Mouse (Mus musculus) adrenal gland, postnatal 25 days (tissue): ENCODE measurements around the gene Siglecg. TPM values are rescaled to one million over a fixed set of nuclear protein-coding genes. Genes with fewer than 3 reads are reported as not detected.

ENCODE experiments used
- DNase-seq: peaks from one replicate; pipeline ENCODE4 v3.0.0; 2021; ENCODE audit warnings: mixed read lengths
- microRNA-seq, 2 experiments: library from miRNA; unstranded; fragments of <30 nt; microRNA quantifications; one replicate each; pipeline ENCODE4 v1.2.0; 2021
- total RNA-seq: library from RNA; stranded (reverse); gene quantifications from 2 replicates; pipeline ENCODE4 v1.2.3, GENCODE M21; 2021

Siglecg gene
- total RNA-seq, 1 experiment from 2014 or later = 0.09 TPM

DNA sequence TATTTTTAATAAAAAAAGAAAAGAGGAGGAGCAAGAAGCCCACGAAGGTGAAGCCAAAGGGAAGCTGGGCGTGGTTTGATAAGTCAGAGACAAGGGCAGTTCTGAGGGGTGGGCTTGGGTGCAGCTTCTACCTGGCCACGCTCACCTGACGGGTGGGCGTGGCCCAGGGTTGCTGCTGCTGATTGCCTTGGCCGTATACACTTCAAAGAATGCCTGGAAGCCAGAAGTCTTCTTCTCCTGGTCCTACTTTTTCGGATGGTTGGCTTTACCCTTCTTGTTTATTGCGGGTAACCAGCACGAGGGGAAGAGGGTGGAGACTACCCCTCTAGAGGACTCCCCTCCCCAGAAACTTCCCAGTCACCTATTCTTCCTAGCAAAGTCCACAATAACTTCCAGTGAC lies 34.7 kb downstream of the Siglecg start:
- no peak for DNase-seq

DNA sequence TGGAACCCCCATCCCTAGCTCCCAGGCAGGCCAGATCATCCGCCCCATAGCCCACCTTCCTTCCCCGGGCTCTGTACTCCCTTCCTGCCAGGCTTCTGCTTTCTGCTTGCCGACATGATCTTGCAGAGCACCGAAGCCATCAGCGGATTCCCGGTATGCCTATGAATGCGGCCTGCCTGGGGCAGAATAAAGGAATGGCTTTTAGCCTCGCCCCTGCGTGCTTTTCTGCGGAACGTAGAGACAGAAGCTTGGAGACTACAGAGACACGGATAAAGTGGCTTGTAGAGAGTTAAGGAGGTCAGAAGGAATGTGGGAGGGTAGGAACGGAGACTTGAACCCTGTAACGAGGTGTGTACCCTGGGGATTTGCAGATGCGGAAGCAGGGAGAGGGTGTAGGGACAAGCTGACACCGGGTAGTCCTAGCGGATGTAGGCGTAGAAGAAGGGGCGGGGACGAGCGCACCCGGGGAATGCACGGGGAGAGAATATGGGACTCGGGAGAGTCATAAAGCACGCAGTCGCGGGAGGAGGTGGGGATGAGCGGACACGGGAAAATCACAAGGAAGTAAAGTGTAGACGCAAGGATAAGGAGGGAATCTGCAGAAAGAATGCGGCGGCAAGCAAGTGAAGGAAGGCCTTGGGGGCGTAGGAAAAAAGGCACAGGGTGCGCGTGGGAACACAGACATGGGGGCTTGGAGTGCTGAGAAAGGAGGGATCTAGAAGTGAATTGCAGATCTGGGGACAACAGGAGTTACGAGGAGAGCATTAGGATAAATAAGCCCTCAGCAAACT lies 35.3 kb downstream of the Siglecg start:
- peak; percentile 83 for DNase-seq

DNA sequence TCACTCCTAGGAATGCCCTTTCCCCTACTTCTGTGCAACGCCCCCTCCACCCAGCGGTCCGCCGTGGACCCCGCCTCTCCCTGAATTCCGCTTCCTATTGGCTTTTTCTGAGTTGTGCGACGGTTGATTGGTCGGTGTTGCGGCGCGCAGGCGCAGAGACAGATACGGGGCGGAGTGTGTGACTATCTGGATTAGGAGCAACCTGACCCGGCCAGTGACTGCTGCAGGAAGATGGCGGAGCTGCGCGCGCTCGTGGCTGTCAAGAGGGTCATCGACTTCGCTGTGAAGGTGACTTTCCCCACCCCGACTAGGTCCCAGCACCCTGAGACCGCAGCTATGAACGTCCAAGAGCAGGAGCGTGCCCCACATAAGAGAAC lies 35.9 kb downstream of the Siglecg start, which contains the start of the genes Etfb and Gm45233:
TSS of gene Etfb (plus strand) at position 167 of the 377 bp plus-strand sequence.
TSS of gene Gm45233 (plus strand) at position 212 of the 377 bp plus-strand sequence.
- DNase-seq = peak; percentile 93

DNA sequence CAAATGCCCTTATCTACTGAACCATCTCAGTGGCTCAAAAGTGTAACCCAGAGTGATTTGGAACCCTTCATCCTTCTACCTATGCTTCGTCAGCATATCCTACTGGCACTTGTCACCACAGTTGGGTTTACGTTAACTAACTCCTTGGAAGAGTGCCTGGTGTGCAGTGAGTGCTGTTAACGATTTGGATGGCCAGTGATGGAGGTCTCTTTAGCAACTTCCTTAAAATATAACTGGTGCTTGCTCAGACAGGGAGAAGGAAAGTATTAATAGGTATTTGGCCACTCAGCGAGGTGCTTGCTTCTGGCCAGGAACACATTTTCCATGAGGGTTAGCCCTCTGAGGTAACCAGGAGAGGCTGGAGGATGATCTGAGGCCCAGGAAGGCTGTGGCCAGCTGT lies 39.8 kb downstream of the Siglecg start:
- no peak for DNase-seq

DNA sequence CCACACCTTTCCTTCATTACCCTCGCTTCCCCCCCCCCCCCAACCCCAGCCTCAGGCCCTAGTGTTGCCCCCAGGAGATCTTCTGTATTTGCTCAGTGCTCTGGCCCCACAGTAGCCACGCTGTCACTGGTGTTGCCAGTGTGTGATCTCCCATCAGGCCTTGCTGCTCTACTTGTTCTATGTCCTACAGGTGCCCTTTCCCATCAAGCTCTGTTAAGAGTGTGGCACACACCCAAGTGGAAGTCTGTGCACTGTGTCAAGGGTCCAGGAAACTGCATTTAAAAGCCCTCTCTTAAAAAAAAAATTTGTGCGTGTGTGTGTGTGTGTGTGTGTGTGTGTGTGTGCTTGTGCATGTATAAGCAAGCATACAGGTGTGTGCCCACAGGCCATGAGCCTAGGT lies 40.2 kb downstream of the Siglecg start:
- DNase-seq = no peak

DNA sequence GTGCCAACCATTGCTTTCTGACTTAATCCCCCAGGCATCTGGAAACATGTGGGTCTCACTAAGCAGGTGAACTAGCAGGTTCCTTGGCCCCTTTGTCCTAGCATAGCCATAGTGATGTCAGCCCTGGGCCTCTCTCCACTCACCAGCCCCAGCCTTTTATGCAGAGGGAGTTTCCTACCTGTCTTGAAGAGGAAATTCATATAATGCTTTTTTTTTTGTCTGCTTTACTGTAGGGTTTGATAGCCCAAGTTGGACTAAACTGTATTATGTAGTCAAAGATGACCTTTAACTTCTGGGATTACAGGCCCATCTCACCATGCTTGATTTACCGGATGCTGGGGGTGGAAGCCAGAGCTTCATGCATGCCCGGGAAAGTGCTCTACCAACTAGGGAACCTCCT lies 41.8 kb downstream of the Siglecg start:
- no peak for DNase-seq

DNA sequence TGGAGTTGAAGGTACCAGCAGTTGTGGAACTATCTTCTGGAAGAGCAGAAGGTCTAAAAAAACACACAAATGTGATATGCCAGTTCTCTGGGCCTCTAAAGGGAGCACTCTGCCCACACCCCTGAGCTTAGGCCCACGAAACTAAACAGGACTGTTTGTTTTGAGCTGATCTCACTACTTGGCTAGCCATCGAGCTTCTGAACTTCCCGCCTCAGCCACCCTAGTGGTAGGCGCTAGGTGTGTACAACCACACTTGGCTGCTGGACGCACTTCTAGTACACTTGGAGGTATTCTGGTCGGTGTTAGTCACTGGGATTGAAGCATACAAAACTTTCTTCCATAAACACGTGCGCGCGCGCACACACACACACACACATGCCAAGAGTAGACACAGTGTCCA lies 43.7 kb downstream of the Siglecg start:
- no peak for DNase-seq

DNA sequence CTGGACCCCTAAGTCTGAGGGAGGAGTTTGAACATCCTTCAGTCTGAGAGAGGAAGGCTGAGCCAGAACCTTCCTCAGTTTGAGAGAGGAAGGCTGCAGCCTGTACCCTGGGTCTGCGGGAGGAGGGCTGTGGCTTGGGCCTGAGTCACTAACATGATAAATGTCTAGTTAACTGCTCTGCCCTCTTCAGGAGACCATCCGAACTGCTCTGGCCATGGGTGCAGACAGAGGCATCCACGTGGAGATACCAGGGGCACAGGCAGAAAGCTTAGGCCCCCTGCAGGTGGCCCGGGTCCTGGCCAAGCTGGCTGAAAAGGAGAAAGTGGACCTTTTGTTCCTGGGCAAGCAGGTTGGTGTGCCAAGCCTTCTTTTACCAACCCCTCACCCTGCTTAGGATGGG lies 44.6 kb downstream of the Siglecg start:
- peak; percentile 43 for DNase-seq

DNA sequence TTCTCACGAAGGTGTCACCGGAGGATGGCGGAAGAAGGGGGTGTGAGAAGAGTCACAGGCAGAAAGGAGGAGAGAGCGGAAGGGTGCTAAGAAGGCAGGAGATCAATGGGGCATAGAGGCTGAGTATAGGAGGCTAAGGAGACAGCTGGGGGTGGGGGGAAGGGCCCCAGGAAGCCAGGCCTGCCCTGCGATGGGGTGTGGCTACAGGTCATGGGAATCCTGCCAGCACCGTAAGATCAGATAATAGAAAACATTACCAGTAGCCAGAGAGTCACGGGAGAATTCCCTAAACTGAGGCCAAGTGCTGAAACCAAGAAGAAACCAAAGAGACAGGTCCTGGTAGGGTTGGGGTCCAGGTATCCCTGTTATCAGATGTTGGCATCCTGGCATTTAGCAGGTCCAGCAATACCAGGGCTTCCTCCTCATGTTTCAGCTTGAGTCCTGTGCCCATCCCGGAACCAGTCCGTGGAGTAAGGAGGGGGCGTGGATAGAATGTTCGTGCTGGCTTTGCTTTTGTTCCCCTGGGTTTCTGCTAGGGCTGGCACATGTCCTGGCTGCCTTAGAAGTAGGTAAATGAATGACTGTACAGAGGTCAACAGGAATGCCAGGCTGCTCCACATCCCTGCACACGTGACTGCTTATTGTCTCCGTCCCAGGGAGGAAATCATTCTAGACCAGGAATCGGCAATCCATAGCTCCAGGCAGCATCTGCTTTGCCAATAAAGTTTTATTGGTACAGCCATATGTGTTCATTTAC lies 45.8 kb downstream of the Siglecg start:
- no peak for DNase-seq

DNA sequence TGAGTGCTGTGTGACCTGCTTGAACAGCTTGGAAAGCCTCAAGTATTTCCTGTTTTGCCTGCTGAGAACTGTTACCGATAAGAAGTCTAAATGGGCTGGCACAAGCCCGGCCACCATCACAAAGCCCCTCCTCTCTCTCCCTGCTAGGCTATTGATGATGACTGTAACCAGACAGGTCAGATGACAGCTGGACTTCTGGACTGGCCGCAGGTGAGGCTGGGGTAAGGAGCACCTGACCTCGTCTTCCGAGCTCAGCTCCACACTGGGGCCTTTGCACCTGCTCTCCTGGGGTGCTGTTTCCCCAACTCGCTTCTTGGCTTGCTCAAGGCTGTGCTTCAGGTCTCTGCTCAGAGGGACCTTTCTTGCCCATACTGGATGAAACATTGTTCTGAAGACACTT lies 46.4 kb downstream of the Siglecg start:
- DNase-seq = no peak

DNA sequence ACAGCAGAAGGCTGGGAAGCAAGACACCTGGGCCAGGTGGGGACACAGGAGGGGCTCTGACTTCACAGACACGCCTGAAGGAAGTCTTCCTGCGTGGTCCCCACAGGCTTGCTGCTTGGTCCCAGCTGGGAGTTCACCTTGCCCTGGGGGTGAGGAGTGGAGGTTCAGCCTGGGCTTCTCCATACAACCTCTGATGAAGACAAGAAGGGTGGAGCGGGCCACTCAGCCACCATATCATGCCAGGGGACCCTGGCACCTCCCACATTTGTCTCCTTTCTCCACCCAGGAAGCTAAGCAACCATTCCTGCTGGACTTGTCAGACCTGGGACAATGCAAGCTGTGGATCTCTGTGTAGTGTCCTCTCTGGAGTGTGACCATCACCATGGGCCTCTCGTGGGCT lies 54.8 kb downstream of the Siglecg start, which contains the start of gene Vsig10l:
TSS of gene Vsig10l (plus strand) at position 301 of the 400 bp plus-strand sequence.
- DNase-seq = no peak

DNA sequence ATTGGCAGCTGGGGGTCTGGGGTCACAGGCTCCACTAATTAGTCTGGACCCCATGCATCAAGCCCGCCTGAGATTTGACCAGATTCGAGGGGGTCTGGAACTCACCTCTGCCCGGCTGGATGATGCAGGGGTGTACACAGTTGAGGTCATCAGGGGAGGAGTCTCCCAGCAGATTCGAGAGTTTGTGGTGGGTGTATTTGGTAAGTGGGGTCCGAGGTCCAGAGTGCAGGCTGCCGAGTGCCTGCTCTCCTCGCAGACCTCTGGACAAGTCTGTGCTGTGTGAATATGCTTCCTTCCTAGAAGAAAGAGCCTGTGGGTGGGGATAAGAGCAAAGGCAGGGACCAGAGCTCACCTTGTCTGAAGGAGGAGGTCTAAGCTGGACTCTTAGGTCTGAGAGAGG lies 56.0 kb downstream of the Siglecg start:
- no peak for DNase-seq

DNA sequence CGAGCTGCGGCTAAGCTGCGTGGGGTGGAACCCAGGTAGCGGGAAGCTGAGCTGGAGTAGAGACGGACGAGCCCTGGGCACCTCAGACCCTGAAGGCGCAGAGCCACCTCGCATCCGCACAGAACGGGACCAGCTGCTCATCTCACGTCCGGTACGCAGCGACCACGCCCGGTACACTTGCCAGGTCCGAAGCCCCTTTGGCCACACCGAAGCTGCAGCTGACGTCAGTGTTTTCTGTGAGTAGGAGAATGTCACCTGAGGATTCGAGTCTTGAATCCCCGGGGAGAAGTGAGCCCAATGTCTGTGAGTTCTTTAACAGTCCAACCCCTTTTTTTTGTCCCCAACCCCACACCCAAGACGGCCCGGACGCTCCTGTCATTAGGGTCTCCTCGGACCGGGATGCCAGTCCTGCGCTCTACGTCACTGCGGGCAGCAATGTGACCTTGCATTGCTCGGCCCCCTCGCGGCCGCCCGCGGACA lies 56.9 kb downstream of the Siglecg start:
- DNase-seq = no peak

DNA sequence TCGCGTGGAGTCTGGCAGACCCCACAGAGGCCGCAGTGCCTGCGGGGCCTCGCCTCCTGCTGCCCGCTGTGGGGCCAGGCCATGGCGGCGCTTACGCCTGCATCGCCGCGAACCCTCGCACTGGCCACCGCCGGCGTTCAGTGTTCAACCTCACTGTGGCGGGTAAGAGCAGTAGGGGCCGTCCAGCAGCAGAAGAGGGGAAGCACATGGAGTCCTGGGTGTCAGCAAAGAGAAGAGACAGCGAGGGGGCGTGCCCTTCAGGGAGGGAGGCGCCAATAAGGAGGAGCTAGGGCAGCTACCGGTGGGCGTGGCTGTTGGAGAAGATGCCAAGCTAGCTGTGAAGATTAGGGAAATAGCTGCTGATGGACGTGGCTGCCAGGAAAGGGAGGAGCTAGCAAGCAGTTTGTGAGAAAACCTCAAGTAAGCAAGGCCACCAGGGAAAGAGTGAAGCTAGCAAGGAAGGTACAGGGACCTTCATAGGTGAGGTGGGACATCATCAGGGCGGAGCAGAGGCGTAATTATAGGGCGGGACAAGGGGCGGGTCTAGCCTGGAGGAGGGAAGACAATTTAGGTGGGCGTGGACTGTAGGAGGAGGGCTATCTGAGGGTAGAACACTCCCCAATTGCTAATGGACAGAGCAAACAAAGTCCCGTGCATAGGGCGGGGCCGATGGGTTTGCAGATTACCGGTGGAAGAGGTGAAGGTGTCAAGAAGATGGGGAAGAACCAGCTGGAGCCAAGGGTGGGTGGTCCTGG lies 57.5 kb downstream of the Siglecg start:
- DNase-seq = peak; percentile 86

DNA sequence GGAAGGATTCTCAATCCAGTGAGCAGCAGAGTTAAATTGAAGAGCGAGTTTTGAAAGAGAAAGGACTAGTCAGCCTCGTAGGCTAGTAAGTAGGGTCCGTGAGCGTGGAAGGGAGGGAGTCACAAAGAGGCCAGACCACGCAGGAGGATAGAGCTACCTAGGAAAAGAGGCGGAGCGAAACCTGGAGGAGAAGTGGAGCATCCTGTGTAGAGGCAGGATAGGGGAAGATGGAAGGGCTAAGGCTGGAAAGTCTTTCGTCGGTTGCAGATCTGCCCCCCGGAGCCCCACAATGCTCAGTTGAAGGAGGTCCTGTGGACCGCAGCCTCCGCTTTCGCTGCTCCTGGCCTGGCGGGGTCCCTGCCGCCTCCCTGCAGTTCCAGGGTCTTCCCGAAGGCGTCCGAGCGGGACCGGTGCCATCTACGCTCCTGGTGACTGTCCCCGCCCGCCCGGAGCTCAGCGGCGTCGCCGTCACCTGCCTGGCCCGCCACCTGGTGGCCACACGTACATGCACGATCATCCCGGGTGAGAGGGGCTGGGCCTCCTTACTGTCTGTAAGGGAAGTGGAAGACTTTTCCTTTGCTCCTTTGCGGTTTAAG lies 58.2 kb downstream of the Siglecg start:
- peak; percentile 87 for DNase-seq

Small RNA genes within 50 kb of the gene (microRNA-seq; reads per million reads assigned to microRNA genes)
- 0.69 to 2.5 reads per million in 2 experiments for gene Mir7051

Other genes with a start within 250 kb of the Siglecg start
- 22.4 and 23.0 TPM in 2 replicates for gene Zfp715, start 94.9 kb upstream of the Siglecg start, total RNA-seq
- not detected in 2 replicates for gene Siglecf, start 56.9 kb upstream of the Siglecg start, total RNA-seq
- not detected in 2 replicates for gene Lim2, start 19.5 kb downstream of the Siglecg start, total RNA-seq
- gene Nkg7, start 28.9 kb downstream of the Siglecg start, total RNA-seq = 0.46 TPM in 1 of 2 replicates, not detected in the other
- not detected in 2 replicates for gene Cldnd2, start 32.6 kb downstream of the Siglecg start, total RNA-seq
- 373 and 390 TPM in 2 replicates for gene Etfb, start 35.9 kb downstream of the Siglecg start, total RNA-seq
- gene Gm45233, start 35.9 kb downstream of the Siglecg start, total RNA-seq = 1.5 TPM in 1 of 2 replicates, not detected in the other
- 3.6 and 4.6 TPM in 2 replicates for gene Vsig10l, start 54.9 kb downstream of the Siglecg start, total RNA-seq
- gene Iglon5, start 81.9 kb downstream of the Siglecg start, total RNA-seq = 1.3 and 2.1 TPM in 2 replicates
- gene 4931406B18Rik, start 97.7 kb downstream of the Siglecg start, total RNA-seq = not detected in 2 replicates
- 1.2 and 2.4 TPM in 2 replicates for gene Cd33, start 136.2 kb downstream of the Siglecg start, total RNA-seq
- 2.8 and 3.1 TPM in 2 replicates for gene Zfp658, start 154.1 kb downstream of the Siglecg start, total RNA-seq
- gene Zfp719, start 171.4 kb downstream of the Siglecg start, total RNA-seq = 16.2 and 17.5 TPM in 2 replicates
- gene Zfp819, start 199.0 kb downstream of the Siglecg start, total RNA-seq = not detected in 2 replicates
- gene Ceacam18, start 226.5 kb downstream of the Siglecg start, total RNA-seq = not detected in 2 replicates